Mouse (Mus musculus) liver, embryonic 14.5 days (tissue): ENCODE measurements around the gene Mettl8.

Source experiments
- CTCF ChIP-seq: IDR thresholded peaks from 2 replicates; pipeline ENCODE4 v1.5.1; 2016; ENCODE audit warnings: antibody characterized with exemption, low read depth, control low read depth
- EP300 ChIP-seq: IDR thresholded peaks from 2 replicates; pipeline ENCODE4 v1.6.1; 2016; ENCODE audit warnings: antibody characterized with exemption, low read depth

DNA sequence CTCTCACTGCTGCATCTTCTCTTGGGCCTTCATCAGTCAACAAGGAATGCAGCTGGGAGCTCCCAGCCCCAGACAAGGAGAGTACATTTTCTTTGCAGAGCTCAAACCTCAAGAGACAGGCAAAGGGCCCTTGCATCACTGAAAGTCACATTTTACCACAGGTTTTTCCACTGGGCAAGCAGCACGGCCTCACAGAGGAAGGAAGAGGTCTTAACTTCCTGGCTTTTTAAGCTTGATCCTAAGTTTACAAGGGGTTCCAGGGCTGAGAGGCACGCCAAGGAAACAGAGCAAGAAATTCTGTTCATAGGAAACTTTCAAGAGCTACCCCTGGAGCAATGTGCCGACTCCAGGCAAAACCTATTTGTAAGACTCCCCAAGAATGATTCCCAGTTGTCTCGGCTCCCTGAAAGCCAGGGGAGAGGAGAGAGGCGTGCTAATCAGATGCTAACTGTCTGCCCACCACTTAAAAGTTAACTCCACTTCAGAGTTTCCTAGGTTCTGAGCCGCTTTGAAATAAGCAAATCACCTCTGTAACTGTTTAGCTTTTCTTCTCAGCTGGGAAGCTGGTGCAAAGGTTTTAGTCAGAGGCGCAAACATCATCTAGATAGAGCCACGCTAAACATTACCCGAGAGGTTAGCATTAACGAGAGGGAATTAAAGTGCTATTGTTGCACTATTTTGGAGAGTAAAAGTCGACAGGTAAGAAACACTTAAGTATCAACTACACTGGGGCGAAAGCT, 29.6 kb downstream of the Mettl8 start:
- no peak for TF ChIP-seq CTCF
- no peak for TF ChIP-seq EP300
